Mouse (Mus musculus): Measurements from ENCODE around the gene Kcnh3.

Gene Kcnh3

DNA sequence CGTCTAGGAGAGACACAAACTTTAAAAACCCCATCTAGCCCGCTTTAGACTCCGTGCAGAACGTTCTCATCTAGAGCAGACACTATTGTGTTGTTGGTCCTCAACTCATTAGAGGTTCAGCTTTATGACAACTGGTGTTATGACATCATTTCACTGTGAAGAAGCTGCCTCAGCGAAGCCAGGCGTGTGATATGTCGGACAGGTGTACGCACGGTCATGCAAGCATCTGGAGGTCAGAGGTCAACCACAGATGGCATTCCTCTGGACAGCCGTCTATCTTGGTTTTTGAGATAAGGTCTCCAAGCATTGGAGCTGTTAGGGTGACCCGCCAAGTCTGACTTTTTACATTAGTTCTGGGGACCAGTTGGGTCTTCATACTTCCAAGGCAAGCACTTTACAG, 65.9 kb downstream of the Kcnh3 start:
- DNase-seq = no peak

All from kidney, postnatal 25 days (tissue).